In the genomic region with DNA sequence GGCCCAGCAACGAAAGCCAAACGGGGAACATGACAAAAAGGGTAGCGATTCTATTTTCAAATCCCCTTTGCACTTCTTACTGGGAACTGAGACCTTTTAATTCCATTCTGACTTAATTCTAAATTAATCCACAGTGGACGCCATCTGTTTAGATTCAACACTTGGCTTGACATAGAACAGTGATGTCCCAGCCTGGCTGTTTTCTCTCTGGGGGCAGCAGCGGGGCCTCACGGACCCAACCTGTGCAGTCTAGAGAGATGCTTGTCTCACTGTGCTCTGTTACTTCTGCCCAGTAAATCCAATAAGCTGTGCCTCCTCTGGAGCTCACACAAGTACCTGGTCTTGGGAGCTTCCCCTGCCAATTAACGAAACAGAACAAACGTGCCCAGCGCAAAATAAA, we compare ENCODE assay signal across 12 mouse cellular contexts. TPM values are rescaled to one million over a fixed set of nuclear protein-coding genes. Genes with fewer than 3 reads are reported as not detected.
A peak's percentile ranks its signal among the peaks of the same experiment; 100 is the strongest.
DNase-seq lines count a peak whose midpoint lies in the region; ATAC-seq and TF ChIP-seq lines count a peak whose summit lies in the region.
"Had no signal": no experiment of that assay in that cellular context is flagged by ENCODE, and none has a peak within 500 bp of the region (broad histone marks: within the 10 kb centered on the region; RNA-seq: fewer than 3 reads in every experiment).

No protein-coding gene starts in this region.

- no peaks in the 10 kb centered on the region for H3K9me3 ChIP-seq in lung, embryonic 14.5 days (ENCODE audit: low read depth, low read length)
- H3K9me3 ChIP-seq in embryonic facial prominence, embryonic 11.5 days (replicated peaks; ENCODE audit: control insufficient read depth, low read length), result no peaks in the 10 kb centered on the region
- H3K9me3 ChIP-seq in limb, embryonic 15.5 days, result no peaks in the 10 kb centered on the region
- H3K9me3 ChIP-seq: neural tube, embryonic 12.5 days had no signal

- no peaks in the 10 kb centered on the region for H3K79me2 ChIP-seq in heart, adult 2 months (replicated peaks; ENCODE audit: control insufficient read depth, insufficient read depth, low read length)

- no peak for TF ChIP-seq POLR2A in heart, adult 2 months (IDR thresholded peaks at IDR 0.05; ENCODE audit: insufficient read depth, low read depth, low read length)

- no peaks in the 10 kb centered on the region for H3K36me3 ChIP-seq in heart, adult 2 months (ENCODE audit: control insufficient read depth, insufficient read depth, low read length)
- 0 out of 2 replicates have a peak, but pooled peaks cover 3% of the 10 kb centered on the region for H3K36me3 ChIP-seq in lung, embryonic 14.5 days (ENCODE audit: insufficient read depth)
- no peaks in the 10 kb centered on the region; the same call in none of the 2 replicates for H3K36me3 ChIP-seq in embryonic facial prominence, embryonic 11.5 days (replicated peaks; ENCODE audit: control insufficient read depth, insufficient read depth, low read depth, low read length)
- H3K36me3 ChIP-seq in limb, embryonic 15.5 days, result peaks cover 22% of the 10 kb centered on the region
- H3K36me3 ChIP-seq: neural tube, embryonic 12.5 days had no signal

- DNase-seq in heart, adult 2 months, result no peak
- DNase-seq in heart, postnatal 14 days, result no peak
- no peak for DNase-seq in lung, embryonic 14.5 days
- DNase-seq in lung, postnatal 36 days, result no peak
- DNase-seq in embryonic facial prominence, embryonic 11.5 days (ENCODE audit: low spot score), result no peak
- no peak for DNase-seq in embryo, embryonic 11 days
- no peak for DNase-seq in urinary bladder, adult 18-20 months (ENCODE audit: low spot score in 2 of 2)
- DNase-seq: kidney, adult 11 months; lung, adult 2 months; thymus, postnatal 4 days had no signal

- no peaks in the 10 kb centered on the region for H3K27me3 ChIP-seq in heart, adult 2 months (ENCODE audit: control insufficient read depth, insufficient read depth, low read length)
- H3K27me3 ChIP-seq in lung, embryonic 14.5 days (ENCODE audit: insufficient read depth, low read length), result peaks cover 12% of the 10 kb centered on the region
- no peaks in the 10 kb centered on the region for H3K27me3 ChIP-seq in embryonic facial prominence, embryonic 11.5 days (ENCODE audit: control insufficient read depth, insufficient read depth, low read length)
- H3K27me3 ChIP-seq in limb, embryonic 15.5 days, result no peaks in the 10 kb centered on the region
- H3K27me3 ChIP-seq: neural tube, embryonic 12.5 days had no signal

- no peak overlapping the region for H3K9ac ChIP-seq in heart, adult 2 months (ENCODE audit: low read depth, low read length)
- no peak overlapping the region for H3K9ac ChIP-seq in lung, embryonic 14.5 days
- H3K9ac ChIP-seq in embryonic facial prominence, embryonic 11.5 days (replicated peaks; ENCODE audit: low read length), result no peak overlapping the region
- H3K9ac ChIP-seq in limb, embryonic 15.5 days, result no peak overlapping the region
- H3K9ac ChIP-seq: neural tube, embryonic 12.5 days had no signal

- no peak overlapping the region for H3K4me2 ChIP-seq in lung, embryonic 14.5 days
- no peak overlapping the region for H3K4me2 ChIP-seq in embryonic facial prominence, embryonic 11.5 days (ENCODE audit: low read depth, low read length)
- H3K4me2 ChIP-seq in limb, embryonic 15.5 days, result no peak overlapping the region
- H3K4me2 ChIP-seq: neural tube, embryonic 12.5 days had no signal

- peaks cover 16% of the 10 kb centered on the region for H3K4me1 ChIP-seq in heart, adult 2 months (ENCODE audit: control insufficient read depth, insufficient read depth, low read length)
- H3K4me1 ChIP-seq in lung, embryonic 14.5 days (ENCODE audit: insufficient read depth), result peaks cover 24% of the 10 kb centered on the region
- peaks cover 20% of the 10 kb centered on the region for H3K4me1 ChIP-seq in embryonic facial prominence, embryonic 11.5 days (ENCODE audit: control insufficient read depth, insufficient read depth, low read length)
- peaks cover 52% of the 10 kb centered on the region for H3K4me1 ChIP-seq in limb, embryonic 15.5 days

- ATAC-seq in lung, embryonic 14.5 days (ENCODE audit: insufficient read depth), result no peak
- ATAC-seq in embryonic facial prominence, embryonic 11.5 days (replicated peaks; ENCODE audit: insufficient number of reproducible peaks, low FRiP score, low TSS enrichment, low read depth), result no peak
- no peak for ATAC-seq in limb, embryonic 15.5 days (ENCODE audit: insufficient number of reproducible peaks, low FRiP score, low TSS enrichment, low read depth)

- 83% methylated on average over 9 of the region's 9 CpGs for WGBS in heart, adult 2 months
- 67% methylated on average over 9 of the region's 9 CpGs for WGBS in lung, embryonic 14.5 days
- WGBS in embryonic facial prominence, embryonic 11.5 days, result 71% methylated on average over 9 of the region's 9 CpGs
- 53% methylated on average over 9 of the region's 9 CpGs for WGBS in limb, embryonic 15.5 days

- H3K27ac ChIP-seq in heart, adult 2 months, result peak overlapping the region; percentile 86
- peak overlapping the region; percentile 91; the same call in 1 of the 2 replicates for H3K27ac ChIP-seq in lung, embryonic 14.5 days (ENCODE audit: low read depth)
- peak overlapping the region; percentile 2; the same call in 1 of the 2 replicates for H3K27ac ChIP-seq in embryonic facial prominence, embryonic 11.5 days (replicated peaks; ENCODE audit: low read depth, low read length)
- H3K27ac ChIP-seq in limb, embryonic 15.5 days, result peak overlapping the region; percentile 57; the same call in 1 of the 2 replicates
- H3K27ac ChIP-seq: neural tube, embryonic 12.5 days had no signal

- no peak for TF ChIP-seq EP300 in heart, adult 2 months (IDR thresholded peaks at IDR 0.05; ENCODE audit: insufficient read depth, low read depth, low read length)

- no peak overlapping the region for H3K4me3 ChIP-seq in heart, adult 2 months
- no peak overlapping the region for H3K4me3 ChIP-seq in lung, embryonic 14.5 days (ENCODE audit: low read depth, low read length)
- H3K4me3 ChIP-seq in embryonic facial prominence, embryonic 11.5 days (ENCODE audit: low read depth, low read length), result no peak overlapping the region
- no peak overlapping the region for H3K4me3 ChIP-seq in limb, embryonic 15.5 days
- H3K4me3 ChIP-seq: neural tube, embryonic 12.5 days had no signal

- TF ChIP-seq CTCF in heart, adult 2 months (IDR thresholded peaks at IDR 0.05), result no peak
- TF ChIP-seq CTCF in lung, embryonic 14.5 days (IDR thresholded peaks at IDR 0.05; ENCODE audit: low read depth), result no peak

- intact Hi-C loops in heart, adult 2 months (cut with DNase I), result no loop called here
- intact Hi-C loops in heart, postnatal 14 days (cut with DNase I), result no loop called here

RNA-seq across cellular contexts. Expression of gene Ece1, which starts 56.5 kb away (rescaled TPM):
- total RNA-seq in heart, adult 2 months (2021), result 100 to 1,000 TPM; 102 to 120 TPM
- 23.3 and 27.3 TPM in 2 replicates for polyA plus RNA-seq in heart, adult 2 months (2012; rRNA removed)
- total RNA-seq in heart, postnatal 14 days (2021), result 100 to 1,000 TPM in 1 of 2 experiments, 10 to 100 TPM in 1; 94.5 to 117 TPM
- polyA plus RNA-seq in lung, embryonic 14.5 days (2014; fragmentation: Nextera tagmentation; extraction: Ambion mirVana), result 59.3 and 71.2 TPM in 2 replicates
- 32.2 and 38.0 TPM in 2 replicates for polyA plus RNA-seq in embryonic facial prominence, embryonic 11.5 days (2014; fragmentation: Nextera tagmentation; extraction: Ambion mirVana)
- 39.0 and 52.5 TPM in 2 replicates for polyA plus RNA-seq in limb, embryonic 15.5 days (2015; fragmentation: Nextera tagmentation; extraction: Ambion mirVana)

Comparison
In these comparisons a context has a peak if more than half of its experiments do, and no peak if none do; other contexts are left out.
1. H3K27ac ChIP-seq: peak in every context shown above with its lines; median percentile 91 in lung, embryonic 14.5 days; 86 in heart, adult 2 months; 57 in limb, embryonic 15.5 days; 2 in embryonic facial prominence, embryonic 11.5 days.